Mouse (Mus musculus): ENCODE data around the gene Iqcn. TPM values are rescaled to one million over a fixed set of nuclear protein-coding genes. Genes with fewer than 3 reads are reported as not detected.
A peak's percentile ranks its signal among the peaks of the same experiment; 100 is the strongest.

Iqcn gene
- polyA plus RNA-seq, 1 experiment from 2014 or later: not detected

DNA sequence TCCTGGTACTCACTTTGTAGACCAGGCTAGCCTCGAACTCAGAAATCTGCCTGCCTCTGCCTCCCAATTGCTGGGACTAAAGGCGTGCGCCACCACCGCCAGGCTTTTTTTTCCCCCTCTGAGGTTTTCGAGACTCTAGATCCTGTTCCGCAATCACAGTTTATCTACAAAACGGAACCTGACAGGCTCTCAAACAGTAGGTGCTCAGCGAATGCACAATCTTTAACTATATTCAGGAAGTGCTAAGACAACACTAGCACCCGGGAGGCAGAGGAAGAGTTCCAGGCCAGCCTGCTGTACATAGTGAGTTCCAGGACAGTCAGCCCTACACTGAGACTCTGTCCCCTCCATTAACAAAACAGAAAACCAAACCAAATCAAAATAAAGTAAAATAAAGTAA, 62.1 kb downstream of the Iqcn start:
- Histone ChIP-seq H3K9me3 (replicated peaks) (no peaks in the 10 kb centered on the region), H3K4me3 (peak overlapping the region; percentile 25; the same call in 1 of the 2 replicates)
- WGBS: 85% methylated on average over 9 of the region's 9 CpGs

DNA sequence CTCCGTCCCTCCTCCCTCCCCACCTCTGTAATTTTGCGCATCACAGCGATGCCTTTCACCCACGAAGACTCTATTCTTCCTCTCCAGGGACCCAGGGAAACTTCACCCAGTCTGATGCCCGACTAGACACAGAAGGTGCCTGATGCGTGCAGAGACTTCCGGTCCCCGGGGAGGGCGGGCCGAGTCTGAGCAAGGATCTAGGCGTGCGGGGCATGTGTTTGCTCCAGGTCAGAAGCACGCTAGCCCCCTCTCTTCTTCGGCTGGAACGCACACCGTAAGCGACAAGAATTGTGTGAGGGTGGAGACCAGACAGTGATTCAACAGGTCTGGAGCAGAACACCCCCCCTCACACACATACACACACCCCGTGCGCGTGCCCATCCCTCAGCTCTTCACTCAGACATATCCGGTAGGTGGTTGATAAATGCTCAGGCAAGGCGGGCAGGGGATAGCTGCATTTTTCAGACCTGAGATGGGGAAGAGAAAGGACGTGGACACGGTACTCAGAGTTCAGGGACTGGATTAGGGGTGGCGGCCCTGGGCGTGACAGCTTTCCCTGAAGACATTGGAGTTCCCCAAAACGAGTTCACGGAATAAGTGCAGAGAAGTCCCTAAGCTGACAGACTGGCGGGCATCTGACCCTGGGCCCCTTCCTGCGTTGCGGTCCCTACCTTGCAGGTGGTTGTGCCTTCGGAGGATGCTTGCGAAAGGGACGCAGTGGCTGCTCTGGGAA, 62.7 kb downstream of the Iqcn start:
- Histone ChIP-seq H3K27ac (no peak overlapping the region), H3K36me3 (peaks cover 36% of the 10 kb centered on the region), H3K4me1 (peaks cover 22% of the 10 kb centered on the region), H3K4me2 (replicated peaks) (peak overlapping the region; percentile 54), H3K9ac (peak overlapping the region; percentile 47), H3K27me3 (peaks cover 24% of the 10 kb centered on the region; the same call in 1 of the 2 replicates), H3K9me3 (replicated peaks) (no peaks in the 10 kb centered on the region), H3K4me3 (peak overlapping the region; percentile 25)
- ATAC-seq (ENCODE audit: low FRiP score): no peak
- WGBS: 2% methylated on average over 34 of the region's 34 CpGs

More for the DNA sequence above, 62.1 kb downstream of the Iqcn start:
- Histone ChIP-seq H3K4me2 (replicated peaks) (peak overlapping the region; percentile 54), H3K27ac (no peak overlapping the region), H3K4me1 (peaks cover 23% of the 10 kb centered on the region), H3K27me3 (peaks cover 24% of the 10 kb centered on the region; the same call in 1 of the 2 replicates), H3K36me3 (peaks cover 29% of the 10 kb centered on the region), H3K9ac (no peak overlapping the region; the same call in 1 of the 2 replicates)
- no peak for ATAC-seq (ENCODE audit: low FRiP score)

DNA sequence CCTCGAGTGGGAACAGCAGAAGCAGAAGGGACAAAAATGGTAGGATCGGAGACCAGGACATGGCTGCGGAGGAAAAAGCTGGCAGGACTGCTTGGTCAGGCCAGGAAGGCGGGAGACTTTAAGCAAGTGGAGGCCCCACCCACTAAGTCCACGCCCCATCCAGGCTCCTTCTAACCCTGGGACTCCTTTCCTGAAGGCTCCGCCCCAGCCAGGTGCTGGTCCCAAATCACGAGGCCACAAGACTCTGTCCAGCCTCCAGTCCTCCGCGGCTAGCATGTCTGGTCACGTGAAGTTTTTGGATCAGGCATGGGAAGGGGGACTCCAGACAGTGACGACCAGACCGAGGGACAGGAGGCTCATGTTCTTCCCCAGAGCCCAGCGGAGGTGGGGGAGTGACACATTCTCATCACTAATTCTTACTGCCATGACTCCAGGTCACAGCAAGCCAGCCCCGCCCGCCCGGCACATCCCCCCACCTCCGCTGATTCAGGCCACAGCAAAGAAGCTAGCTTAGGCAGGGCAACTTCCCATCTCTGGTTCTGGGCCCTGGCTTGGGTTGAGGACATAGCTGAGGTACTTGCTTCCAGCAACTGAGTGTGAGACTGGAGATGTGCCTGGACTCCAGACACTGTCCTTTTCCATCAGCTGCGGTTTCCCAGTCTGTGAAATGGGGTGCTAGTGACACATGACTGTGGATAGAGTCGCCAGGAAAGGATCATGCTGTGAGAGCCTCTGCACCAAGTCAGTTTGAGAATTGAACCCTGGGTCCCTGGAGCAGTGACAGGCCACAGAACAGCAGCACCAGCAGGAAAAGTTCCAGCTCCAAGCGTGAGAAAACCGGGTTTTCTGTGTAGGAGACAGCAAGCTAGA, 63.5 kb downstream of the Iqcn start:
- Histone ChIP-seq H3K9ac (peak overlapping the region; percentile 47), H3K4me1 (peaks cover 16% of the 10 kb centered on the region), H3K36me3 (peaks cover 44% of the 10 kb centered on the region), H3K4me2 (replicated peaks) (peak overlapping the region; percentile 54), H3K27me3 (peaks cover 24% of the 10 kb centered on the region; the same call in 1 of the 2 replicates), H3K27ac (no peak overlapping the region), H3K9me3 (replicated peaks) (no peaks in the 10 kb centered on the region), H3K4me3 (peak overlapping the region; percentile 25)
- WGBS: 8% methylated on average over 20 of the region's 21 CpGs
- no peak for ATAC-seq (ENCODE audit: low FRiP score)

Other genes starting within 250 kb of the Iqcn start
- 22.2 and 23.9 TPM in 2 replicates for gene Klhl26, start 226.5 kb upstream of the Iqcn start, polyA plus RNA-seq (2016; fragmentation: Nextera tagmentation; extraction: Ambion mirVana)
- gene Tmem59l, start 216.1 kb upstream of the Iqcn start, polyA plus RNA-seq (2016; fragmentation: Nextera tagmentation; extraction: Ambion mirVana): 27.0 and 29.2 TPM in 2 replicates
- gene Crlf1, start 210.3 kb upstream of the Iqcn start, polyA plus RNA-seq (2016; fragmentation: Nextera tagmentation; extraction: Ambion mirVana): 3.3 and 4.2 TPM in 2 replicates
- gene Rex1bd, start 196.7 kb upstream of the Iqcn start, polyA plus RNA-seq (2016; fragmentation: Nextera tagmentation; extraction: Ambion mirVana): 118 TPM in 2 replicates
- gene Uba52, start 192.7 kb upstream of the Iqcn start, polyA plus RNA-seq (2016; fragmentation: Nextera tagmentation; extraction: Ambion mirVana): 633 and 755 TPM in 2 replicates
- gene Fkbp8, start 175.7 kb upstream of the Iqcn start, polyA plus RNA-seq (2016; fragmentation: Nextera tagmentation; extraction: Ambion mirVana): 313 and 334 TPM in 2 replicates
- 47.1 and 48.5 TPM in 2 replicates for gene Kxd1, start 175.5 kb upstream of the Iqcn start, polyA plus RNA-seq (2016; fragmentation: Nextera tagmentation; extraction: Ambion mirVana)
- 19.0 and 19.4 TPM in 2 replicates for gene Ell, start 164.0 kb upstream of the Iqcn start, polyA plus RNA-seq (2016; fragmentation: Nextera tagmentation; extraction: Ambion mirVana)
- 128 and 138 TPM in 2 replicates for gene Isyna1, start 109.1 kb upstream of the Iqcn start, polyA plus RNA-seq (2016; fragmentation: Nextera tagmentation; extraction: Ambion mirVana)
- gene Ssbp4, start 94.6 kb upstream of the Iqcn start, polyA plus RNA-seq (2016; fragmentation: Nextera tagmentation; extraction: Ambion mirVana): 141 and 143 TPM in 2 replicates
- gene Lrrc25, start 87.3 kb upstream of the Iqcn start, polyA plus RNA-seq (2016; fragmentation: Nextera tagmentation; extraction: Ambion mirVana): 0.79 and 1.1 TPM in 2 replicates
- 0.15 and 0.17 TPM in 2 replicates for gene Gdf15, start 71.0 kb upstream of the Iqcn start, polyA plus RNA-seq (2016; fragmentation: Nextera tagmentation; extraction: Ambion mirVana)
- 101 and 125 TPM in 2 replicates for gene Pgpep1, start 43.1 kb upstream of the Iqcn start, polyA plus RNA-seq (2016; fragmentation: Nextera tagmentation; extraction: Ambion mirVana)
- gene Lsm4, start 30.2 kb upstream of the Iqcn start, polyA plus RNA-seq (2016; fragmentation: Nextera tagmentation; extraction: Ambion mirVana): 227 and 231 TPM in 2 replicates
- 186 and 217 TPM in 2 replicates for gene Jund, start 4.5 kb upstream of the Iqcn start, polyA plus RNA-seq (2016; fragmentation: Nextera tagmentation; extraction: Ambion mirVana)
- gene Gm3336, start 15.1 kb downstream of the Iqcn start, polyA plus RNA-seq (2016; fragmentation: Nextera tagmentation; extraction: Ambion mirVana): not detected in 2 replicates
- 0.26 and 0.39 TPM in 2 replicates for gene Pde4c, start 20.3 kb downstream of the Iqcn start, polyA plus RNA-seq (2016; fragmentation: Nextera tagmentation; extraction: Ambion mirVana)
- gene Rab3a, start 51.2 kb downstream of the Iqcn start, polyA plus RNA-seq (2016; fragmentation: Nextera tagmentation; extraction: Ambion mirVana): 126 and 134 TPM in 2 replicates
- 38.2 and 38.3 TPM in 2 replicates for gene Mpv17l2, start 57.5 kb downstream of the Iqcn start, polyA plus RNA-seq (2016; fragmentation: Nextera tagmentation; extraction: Ambion mirVana)
- gene Pik3r2, start 73.3 kb downstream of the Iqcn start, polyA plus RNA-seq (2016; fragmentation: Nextera tagmentation; extraction: Ambion mirVana): 84.5 and 85.5 TPM in 2 replicates
- gene Mast3, start 101.6 kb downstream of the Iqcn start, polyA plus RNA-seq (2016; fragmentation: Nextera tagmentation; extraction: Ambion mirVana): 16.0 and 17.7 TPM in 2 replicates
- not detected in 2 replicates for gene Il12rb1, start 105.0 kb downstream of the Iqcn start, polyA plus RNA-seq (2016; fragmentation: Nextera tagmentation; extraction: Ambion mirVana)
- gene Arrdc2, start 136.3 kb downstream of the Iqcn start, polyA plus RNA-seq (2016; fragmentation: Nextera tagmentation; extraction: Ambion mirVana): 9.8 and 11.1 TPM in 2 replicates
- 22.1 and 23.8 TPM in 2 replicates for gene Kcnn1, start 159.8 kb downstream of the Iqcn start, polyA plus RNA-seq (2016; fragmentation: Nextera tagmentation; extraction: Ambion mirVana)
- 131 and 139 TPM in 2 replicates for gene Ccdc124, start 170.5 kb downstream of the Iqcn start, polyA plus RNA-seq (2016; fragmentation: Nextera tagmentation; extraction: Ambion mirVana)
- gene Slc5a5, start 189.3 kb downstream of the Iqcn start, polyA plus RNA-seq (2016; fragmentation: Nextera tagmentation; extraction: Ambion mirVana): 0.25 and 0.68 TPM in 2 replicates
- 2,266 and 2,767 TPM in 2 replicates for gene Rpl18a, start 194.0 kb downstream of the Iqcn start, polyA plus RNA-seq (2016; fragmentation: Nextera tagmentation; extraction: Ambion mirVana)
- gene Map1s, start 202.5 kb downstream of the Iqcn start, polyA plus RNA-seq (2016; fragmentation: Nextera tagmentation; extraction: Ambion mirVana): 60.5 and 60.8 TPM in 2 replicates

Measured in hindbrain, embryonic 12.5 days (tissue).